Mouse (Mus musculus) limb, embryonic 14.5 days (tissue): ENCODE data around the gene Ppib. TPM values are rescaled to one million over a fixed set of nuclear protein-coding genes. Genes with fewer than 3 reads are reported as not detected.
A peak's percentile ranks its signal among the peaks of the same experiment; 100 is the strongest.

Experiments used
- ATAC-seq: fragments of 200-750 bp; cut with Nextera tagmentation; 2 replicates; pipeline ENCODE4 v1.8.0; 2017; ENCODE audit warnings: low read depth, moderate number of reproducible peaks, moderate TSS enrichment; ENCODE audit not compliant: low FRiP score
- DNase-seq: peaks from one replicate; pipeline ENCODE4 v3.0.0-alpha.2; 2015; ENCODE audit warnings: low spot score
- H3K27ac ChIP-seq: fragments of 300-500 bp; sonication (generic); replicated peaks from 2 replicates; pipeline ENCODE4 v1.5.1; 2014; ENCODE audit warnings: low read depth, mild to moderate bottlenecking, low read length, moderate library complexity, mixed read lengths
- H3K27me3 ChIP-seq: fragments of 300-500 bp; sonication (generic); 2 replicates; pipeline ENCODE4 v1.6.1; 2014; ENCODE audit warnings: low read length, mixed read lengths; ENCODE audit not compliant: control insufficient read depth, insufficient read depth
- H3K36me3 ChIP-seq: fragments of 300-500 bp; sonication (generic); 2 replicates; pipeline ENCODE4 v1.6.1; 2014; ENCODE audit warnings: mild to moderate bottlenecking, low read length, moderate library complexity, mixed read lengths; ENCODE audit not compliant: control insufficient read depth, insufficient read depth
- H3K4me1 ChIP-seq: fragments of 300-500 bp; sonication (generic); 2 replicates; pipeline ENCODE4 v1.6.1; 2014; ENCODE audit warnings: antibody characterized with exemption, low read length, mixed read lengths; ENCODE audit not compliant: control insufficient read depth, insufficient read depth
- H3K4me2 ChIP-seq: fragments of 300-500 bp; sonication (generic); replicated peaks from 2 replicates; pipeline ENCODE4 v1.6.1; 2014; ENCODE audit warnings: low read depth, mild to moderate bottlenecking, low read length, moderate library complexity; ENCODE audit not compliant: severe bottlenecking
- H3K4me3 ChIP-seq: fragments of 300-500 bp; sonication (generic); replicated peaks from 2 replicates; pipeline ENCODE4 v1.5.1; 2014; ENCODE audit warnings: low read length
- H3K9ac ChIP-seq: fragments of 300-500 bp; sonication (generic); 2 replicates; pipeline ENCODE4 v1.6.1; 2014; ENCODE audit warnings: mild to moderate bottlenecking, low read depth, low read length, moderate library complexity; ENCODE audit not compliant: severe bottlenecking
- H3K9me3 ChIP-seq: fragments of 300-500 bp; sonication (generic); 2 replicates; pipeline ENCODE4 v1.6.1; 2016; ENCODE audit warnings: low read length; ENCODE audit not compliant: control insufficient read depth
- POLR2A ChIP-seq: fragments of 200-500 bp; IDR thresholded peaks from 2 replicates; pipeline ENCODE4 v1.8.0; 2012; ENCODE audit warnings: inconsistent platforms, mild to moderate bottlenecking, moderate library complexity, borderline replicate concordance; ENCODE audit not compliant: insufficient read depth, insufficient read length; ENCODE audit errors: extremely low read depth
- WGBS: fragments of 180-500 bp; shearing (Covaris S2); extraction: QIAGEN DNeasy Blood & Tissue Kit; methylation state at CpG from one replicate; pipeline ENCODE4 v1.1.7; 2014; 5-methylcytosine and 5-hydroxymethylcytosine counted together
- polyA plus RNA-seq, 2 experiments: library from polyadenylated mRNA; depleted of rRNA in 1 of 2; stranded (reverse) in 1 of 2; unstranded in 1 of 2; fragments of >200 nt; fragmentation: Nextera tagmentation in 1 of 2; extraction: Ambion mirVana in 1 of 2; gene quantifications; 2 replicates each; pipeline versions ENCODE4 v1.2.1 to v1.2.3; 2012 to 2014

Gene Ppib
- polyA plus RNA-seq, 2 experiments = 804 to 826 TPM

DNA sequence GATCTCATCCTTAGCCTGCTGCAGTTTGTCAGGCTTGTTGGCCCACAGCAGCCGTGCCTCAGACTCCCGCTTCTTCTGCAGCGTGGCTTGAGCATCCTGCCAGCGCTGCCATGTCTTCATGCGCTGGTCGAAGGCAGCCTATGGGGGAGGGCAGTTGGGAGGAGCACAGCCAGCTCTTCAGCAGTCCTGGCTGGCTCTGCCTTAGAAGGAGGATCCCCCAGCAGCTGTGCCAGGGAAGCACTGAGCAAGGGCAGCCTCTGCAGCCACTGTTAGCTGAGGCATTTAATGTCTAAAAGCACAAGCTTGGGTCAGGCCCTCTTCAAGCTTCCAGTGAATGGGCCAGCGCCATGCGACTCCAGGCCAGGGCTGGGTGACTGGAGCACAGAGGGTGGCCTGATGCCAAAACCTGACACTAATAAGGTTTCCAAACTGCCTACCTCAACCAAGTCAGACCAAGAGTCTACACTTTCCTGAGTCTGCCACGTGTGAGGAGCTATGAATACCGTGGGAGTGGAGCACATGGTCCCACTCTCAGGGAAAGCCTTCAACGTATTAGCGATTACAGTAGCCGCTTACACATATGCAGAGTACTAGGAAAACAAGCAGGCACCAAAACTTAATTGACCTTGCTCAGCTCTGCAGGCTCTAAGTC, 30.7 kb downstream of the Ppib start:
- H3K4me1 ChIP-seq = no peaks in the 10 kb centered on the region
- peak overlapping the region; percentile 8; the same call in 1 of the 2 replicates for H3K27ac ChIP-seq
- H3K27me3 ChIP-seq = no peaks in the 10 kb centered on the region
- no peak overlapping the region for H3K4me3 ChIP-seq
- WGBS = 85% methylated on average over 13 of the region's 13 CpGs
- no peak overlapping the region for H3K9ac ChIP-seq
- no peak for TF ChIP-seq POLR2A
- H3K9me3 ChIP-seq = no peaks in the 10 kb centered on the region
- peaks cover 95% of the 10 kb centered on the region for H3K36me3 ChIP-seq
- DNase-seq (no peak), ATAC-seq (no peak)
- no peak overlapping the region for H3K4me2 ChIP-seq

DNA sequence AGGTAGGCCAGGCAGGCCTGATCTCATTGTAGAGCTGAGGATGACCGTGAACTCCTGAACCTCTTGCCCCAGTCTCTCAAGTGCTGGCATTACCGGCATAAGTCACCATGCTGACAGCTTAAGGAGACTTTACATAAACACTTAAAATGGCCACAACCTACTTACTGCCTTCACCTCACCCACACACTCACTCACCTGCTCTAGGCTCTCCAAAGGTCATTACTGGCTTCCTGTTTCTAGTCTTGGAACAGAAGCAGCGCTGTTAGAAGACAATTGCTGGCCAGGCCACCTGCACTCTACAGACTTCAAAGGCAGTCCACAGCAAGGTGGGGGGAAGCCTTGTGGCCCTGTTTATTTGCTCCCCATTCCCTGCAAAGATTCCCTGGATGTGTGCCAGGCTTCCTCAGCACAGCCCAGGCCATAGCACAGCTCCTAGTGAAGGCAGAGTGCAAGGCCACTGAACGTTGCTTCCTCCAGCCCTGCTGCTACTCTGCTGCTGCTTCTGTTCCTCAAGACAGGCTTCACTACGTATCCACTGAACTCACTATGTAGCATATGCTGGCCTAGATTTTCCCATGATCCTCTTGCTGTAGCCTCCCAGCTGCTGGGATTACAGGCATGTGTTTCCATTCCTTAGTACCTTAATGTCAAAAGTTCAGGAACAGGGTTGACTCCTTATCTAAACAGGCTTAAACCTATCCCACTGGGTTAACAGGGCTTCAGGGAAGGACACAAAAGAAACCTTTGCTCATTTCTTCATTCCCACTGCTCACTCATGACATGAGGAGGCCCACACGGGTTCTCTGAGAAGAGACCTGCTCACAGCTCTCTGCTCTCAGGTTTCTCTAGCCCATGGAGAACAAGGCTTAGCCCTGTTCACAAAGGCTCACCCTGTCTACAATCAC, 31.6 kb downstream of the Ppib start:
- no peaks in the 10 kb centered on the region for H3K9me3 ChIP-seq
- peak overlapping the region; percentile 21 for H3K9ac ChIP-seq
- H3K27me3 ChIP-seq = no peaks in the 10 kb centered on the region
- DNase-seq (no peak), ATAC-seq (no peak)
- 51% methylated on average over 6 of the region's 6 CpGs for WGBS
- peak overlapping the region; percentile 8; the same call in 1 of the 2 replicates for H3K27ac ChIP-seq
- no peaks in the 10 kb centered on the region for H3K4me1 ChIP-seq
- H3K4me3 ChIP-seq = no peak overlapping the region
- peaks cover 98% of the 10 kb centered on the region for H3K36me3 ChIP-seq
- H3K4me2 ChIP-seq = no peak overlapping the region
- TF ChIP-seq POLR2A = no peak

- no peak for TF ChIP-seq POLR2A
- Histone ChIP-seq H3K4me2 (no peak overlapping the region), H3K36me3 (peaks cover 98% of the 10 kb centered on the region), H3K4me1 (no peaks in the 10 kb centered on the region), H3K27ac (no peak overlapping the region), H3K4me3 (no peak overlapping the region), H3K9ac (no peak overlapping the region), H3K9me3 (no peaks in the 10 kb centered on the region), H3K27me3 (no peaks in the 10 kb centered on the region)
- no peak for ATAC-seq
- no peak for DNase-seq
- 62% methylated on average over 2 of the region's 2 CpGs for WGBS
Observed at GRCm38 (mm10) chr9:66092664-66093063, 32.6 kb downstream of the Ppib start.

GRCm38 (mm10) chr9:66101577-66101976, 41.6 kb downstream of the Ppib start:
- Histone ChIP-seq H3K4me1 (no peaks in the 10 kb centered on the region), H3K4me3 (no peak overlapping the region), H3K4me2 (no peak overlapping the region), H3K9ac (no peak overlapping the region), H3K9me3 (no peaks in the 10 kb centered on the region), H3K27me3 (no peaks in the 10 kb centered on the region), H3K27ac (no peak overlapping the region), H3K36me3 (peaks cover 88% of the 10 kb centered on the region)
- DNase-seq (no peak), ATAC-seq (no peak)
- no peak for TF ChIP-seq POLR2A
- 83% methylated on average over 8 of the region's 8 CpGs for WGBS

DNA sequence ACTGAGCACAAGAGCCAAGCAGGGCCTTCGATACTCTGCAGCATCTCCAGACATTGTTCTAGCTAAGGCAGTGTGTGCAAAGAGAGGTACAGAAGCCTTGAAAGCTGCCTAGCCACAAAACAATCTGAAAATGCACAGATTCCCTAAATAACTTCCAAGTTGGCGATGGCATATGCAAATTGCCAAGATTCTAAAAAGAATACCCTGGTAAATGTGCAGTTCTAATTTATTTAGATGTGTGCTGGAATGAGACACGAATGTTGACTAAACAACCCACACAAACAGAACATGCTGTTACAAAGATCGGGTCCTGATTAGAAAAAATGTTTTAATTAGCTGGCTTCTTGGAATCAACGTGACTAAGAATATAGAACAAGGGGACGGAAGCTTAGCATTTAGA, 42.6 kb downstream of the Ppib start:
- Histone ChIP-seq H3K9ac (no peak overlapping the region), H3K9me3 (no peaks in the 10 kb centered on the region), H3K36me3 (peaks cover 87% of the 10 kb centered on the region), H3K27ac (no peak overlapping the region), H3K4me3 (no peak overlapping the region), H3K27me3 (no peaks in the 10 kb centered on the region), H3K4me2 (no peak overlapping the region), H3K4me1 (no peaks in the 10 kb centered on the region)
- DNase-seq = no peak
- ATAC-seq = no peak
- WGBS = 85% methylated on average over 6 of the region's 6 CpGs
- no peak for TF ChIP-seq POLR2A
